Mouse (Mus musculus) liver, embryonic 14.5 days (tissue): ENCODE measurements around the gene Dnajc21.

ENCODE experiments used
- CTCF ChIP-seq: IDR thresholded peaks from 2 replicates; pipeline ENCODE4 v1.5.1; 2016; ENCODE audit warnings: antibody characterized with exemption, low read depth, control low read depth
- EP300 ChIP-seq: IDR thresholded peaks from 2 replicates; pipeline ENCODE4 v1.6.1; 2016; ENCODE audit warnings: antibody characterized with exemption, low read depth

DNA sequence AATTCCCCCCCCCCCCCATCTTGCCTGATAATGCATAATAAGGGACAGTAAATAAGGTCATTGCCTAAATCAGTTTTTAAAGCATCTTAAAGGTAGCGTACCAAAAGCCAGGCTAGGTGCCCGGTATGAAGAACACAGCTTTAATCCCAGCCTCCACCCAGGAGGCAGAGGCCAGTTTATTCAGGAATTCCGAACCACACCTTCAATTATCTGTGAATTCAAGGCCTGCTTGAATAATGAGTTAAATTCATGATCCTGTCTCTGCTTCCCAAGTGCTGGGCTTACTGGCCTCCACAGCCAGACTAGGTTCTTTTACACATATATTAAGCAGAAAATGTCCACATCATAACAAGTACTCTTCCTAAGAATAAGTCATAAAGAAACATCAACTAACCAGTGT lies 625 bp upstream of the Dnajc21 start:
- TF ChIP-seq EP300, result no peak
- TF ChIP-seq CTCF, result no peak
